Mouse (Mus musculus): ENCODE measurements around the gene Myo1f.

GRCm38 (mm10) chr17:33600831-33601230 is 45.3 kb downstream of the Myo1f start:
- TF ChIP-seq POLR2A (IDR thresholded peaks at IDR 0.05; ENCODE audit: borderline replicate concordance, control insufficient read depth, low read depth, low read length): no peak
- no peak for TF ChIP-seq CTCF (IDR thresholded peaks at IDR 0.05; ENCODE audit: control insufficient read depth, insufficient read depth, low read length)
